Mouse (Mus musculus): ENCODE results near the gene Lst1. TPM values are rescaled to one million over a fixed set of nuclear protein-coding genes. Genes with fewer than 3 reads are reported as not detected.

Lst1 gene
- total and polyA plus RNA-seq, 3 experiments, result 15.2 to 29.0 TPM; not detected in 1

- peaks cover 0 to 10% of the 10 kb centered on the region in 2 experiments; a peak in 2 of 4 replicates for H3K36me3 ChIP-seq (ENCODE audit: control insufficient read depth in 1 of 2, insufficient read depth in 2 of 2, low read length in 2 of 2)
Observed at GRCm38 (mm10) chr17:35200398-35200797, 12.2 kb upstream of the Lst1 start.

GRCm38 (mm10) chr17:35198946-35199345, 10.7 kb upstream of the Lst1 start:
- TF ChIP-seq MXI1 (IDR thresholded peaks at IDR 0.05; ENCODE audit: low read depth, low read length) (no peak), MAX (IDR thresholded peaks at IDR 0.05; ENCODE audit: low read length) (no peak), ETS1 (IDR thresholded peaks at IDR 0.05; ENCODE audit: low read depth, low read length) (no peak)
- Histone ChIP-seq H3K4me3 (ENCODE audit: control insufficient read depth in 1 of 2, insufficient read depth in 1 of 2, low read depth in 2 of 2, low read length in 2 of 2) (no peak overlapping the region), H3K27ac (ENCODE audit: control insufficient read depth, low read depth, low read length) (no peak overlapping the region), H3K36me3 (ENCODE audit: control insufficient read depth in 1 of 2, insufficient read depth in 2 of 2, low read length in 2 of 2) (peaks cover 0 to 10% of the 10 kb centered on the region in 2 experiments; a peak in 2 of 4 replicates), H3K27me3 (ENCODE audit: control insufficient read depth in 1 of 2, insufficient read depth in 2 of 2, low read length in 2 of 2) (no peaks in the 10 kb centered on the region), H3K9ac (ENCODE audit: control insufficient read depth, low read depth, low read length, poor library complexity, severe bottlenecking) (no peak overlapping the region), H3K79me2 (ENCODE audit: control insufficient read depth, insufficient read depth, low read length, poor library complexity) (peaks cover 5% of the 10 kb centered on the region; the same call in 1 of the 2 replicates), H3K9me3 (replicated peaks; ENCODE audit: insufficient read depth, low read length) (no peaks in the 10 kb centered on the region), H3K4me1 (ENCODE audit: control insufficient read depth in 1 of 2, insufficient read depth in 2 of 2, low read length in 2 of 2) (peaks cover 8 to 18% of the 10 kb centered on the region in 2 experiments; a peak in 3 of 4 replicates)
- DNase-seq (ENCODE audit: low read depth, low spot score), result no peak

More at GRCm38 (mm10) chr17:35200398-35200797, 12.2 kb upstream of the Lst1 start:
- H3K27me3 ChIP-seq (ENCODE audit: control insufficient read depth in 1 of 2, insufficient read depth in 2 of 2, low read length in 2 of 2), result no peaks in the 10 kb centered on the region
- H3K9me3 ChIP-seq (replicated peaks; ENCODE audit: insufficient read depth, low read length), result no peaks in the 10 kb centered on the region
- TF ChIP-seq TAL1 (IDR thresholded peaks at IDR 0.05; ENCODE audit: low read length), result no peak
- TF ChIP-seq POLR2A (IDR thresholded peaks at IDR 0.05; ENCODE audit: control insufficient read depth in 1 of 2, insufficient read depth in 1 of 2, low read depth in 1 of 2, low read length in 2 of 2, poor library complexity in 1 of 2), result no peak; a peak in 1 of 4 replicates
- TF ChIP-seq KAT2A (conservative IDR thresholded peaks at IDR 0.05; ENCODE audit: low read depth, low read length), result no peak
- no peak for TF ChIP-seq MXI1 (IDR thresholded peaks at IDR 0.05; ENCODE audit: low read depth, low read length)
- no peak for TF ChIP-seq UBTF (IDR thresholded peaks at IDR 0.05; ENCODE audit: borderline replicate concordance, insufficient read depth, low read depth, low read length)
- no peak for TF ChIP-seq EP300 (IDR thresholded peaks at IDR 0.05; ENCODE audit: low read depth in 1 of 2, low read length in 2 of 2)
- no peak for TF ChIP-seq TBP (IDR thresholded peaks at IDR 0.05; ENCODE audit: low read depth, low read length)
- no peak for TF ChIP-seq HCFC1 (IDR thresholded peaks at IDR 0.05; ENCODE audit: low read depth, low read length)
- TF ChIP-seq POLR2AphosphoS2 (IDR thresholded peaks at IDR 0.05; ENCODE audit: low read length), result no peak
- TF ChIP-seq POLR2AphosphoS5 (IDR thresholded peaks at IDR 0.05; ENCODE audit: borderline replicate concordance, low read depth, low read length), result no peak
- no peak for TF ChIP-seq GABPA (IDR thresholded peaks at IDR 0.05; ENCODE audit: low read depth, low read length)
- no peak for TF ChIP-seq SMC3 (IDR thresholded peaks at IDR 0.05; ENCODE audit: low read depth, low read length)
- no peak for TF ChIP-seq TCF12 (IDR thresholded peaks at IDR 0.05; ENCODE audit: low read depth, low read length)
- TF ChIP-seq MYC (IDR thresholded peaks at IDR 0.05; ENCODE audit: low read depth, low read length), result no peak
- TF ChIP-seq RCOR1 (IDR thresholded peaks at IDR 0.05; ENCODE audit: low read depth, low read length), result no peak
- no peak for TF ChIP-seq CHD2 (IDR thresholded peaks at IDR 0.05; ENCODE audit: low read length)
- no peak; the same call in 1 of the 2 replicates for TF ChIP-seq BHLHE40 (IDR thresholded peaks at IDR 0.05; ENCODE audit: borderline replicate concordance, low read depth, low read length)
- no peak for TF ChIP-seq RAD21 (IDR thresholded peaks at IDR 0.05; ENCODE audit: low read depth, low read length)
- TF ChIP-seq MAX (IDR thresholded peaks at IDR 0.05; ENCODE audit: low read length), result no peak
- TF ChIP-seq CHD1 (IDR thresholded peaks at IDR 0.05; ENCODE audit: low read depth, low read length), result no peak
- H3K4me1 ChIP-seq (ENCODE audit: control insufficient read depth in 1 of 2, insufficient read depth in 2 of 2, low read length in 2 of 2), result peaks cover 8 to 15% of the 10 kb centered on the region in 2 experiments; a peak in 3 of 4 replicates
- H3K27ac ChIP-seq (ENCODE audit: control insufficient read depth, low read depth, low read length), result peak overlapping the region; percentile 45
- H3K9ac ChIP-seq (ENCODE audit: control insufficient read depth, low read depth, low read length, poor library complexity, severe bottlenecking), result peak overlapping the region; percentile 37
- peak overlapping the region in 1 of 2 experiments; percentile 16; a peak in 2 of 4 replicates for H3K4me3 ChIP-seq (ENCODE audit: control insufficient read depth in 1 of 2, insufficient read depth in 1 of 2, low read depth in 2 of 2, low read length in 2 of 2)
- H3K79me2 ChIP-seq (ENCODE audit: control insufficient read depth, insufficient read depth, low read length, poor library complexity), result peaks cover 5% of the 10 kb centered on the region; the same call in 1 of the 2 replicates
- peak; percentile 63 for DNase-seq (ENCODE audit: low read depth, low spot score)

Measured in MEL (cell line).